Mouse (Mus musculus): Measurements from ENCODE around the gene Ccsap. TPM values are rescaled to one million over a fixed set of nuclear protein-coding genes. Genes with fewer than 3 reads are reported as not detected.

Gene Ccsap
- polyA plus RNA-seq, 1 experiment = 3.3 TPM

GRCm38 (mm10) chr8:123832757-123833156 lies 27.3 kb downstream of the Ccsap start:
- Histone ChIP-seq H3ac (ENCODE audit: control insufficient read depth, insufficient read length, low read depth) (no peak overlapping the region), H3K79me3 (ENCODE audit: low read depth) (no peaks in the 10 kb centered on the region), H3K79me2 (ENCODE audit: control insufficient read depth, insufficient read depth) (no peaks in the 10 kb centered on the region), H3K36me3 (ENCODE audit: control insufficient read depth, insufficient read depth) (peaks cover 16% of the 10 kb centered on the region), H3K27me3 (ENCODE audit: control insufficient read depth, insufficient read depth, insufficient read length) (no peaks in the 10 kb centered on the region), H3K4me3 (ENCODE audit: insufficient read depth, poor library complexity, severe bottlenecking) (no peak overlapping the region)
- TF ChIP-seq CTCF (IDR thresholded peaks at IDR 0.05; ENCODE audit: control insufficient read depth, insufficient read depth, insufficient read length) (peak; percentile 41), FOSL1 (IDR thresholded peaks at IDR 0.05; ENCODE audit: insufficient read depth, low read length, poor library complexity, severe bottlenecking) (no peak)

GRCm38 (mm10) chr8:123827523-123827922 lies 32.5 kb downstream of the Ccsap start:
- H3ac ChIP-seq (ENCODE audit: control insufficient read depth, insufficient read length, low read depth) = no peak overlapping the region
- H3K79me3 ChIP-seq (ENCODE audit: low read depth) = no peaks in the 10 kb centered on the region
- peaks cover 4% of the 10 kb centered on the region for H3K36me3 ChIP-seq (ENCODE audit: control insufficient read depth, insufficient read depth)
- H3K79me2 ChIP-seq (ENCODE audit: control insufficient read depth, insufficient read depth) = no peaks in the 10 kb centered on the region
- no peaks in the 10 kb centered on the region for H3K27me3 ChIP-seq (ENCODE audit: control insufficient read depth, insufficient read depth, insufficient read length)
- H3K4me3 ChIP-seq (ENCODE audit: insufficient read depth, poor library complexity, severe bottlenecking) = no peak overlapping the region
- no peak for TF ChIP-seq MAX (IDR thresholded peaks at IDR 0.05)
- TF ChIP-seq MYOG (IDR thresholded peaks at IDR 0.05; ENCODE audit: control insufficient read depth, extremely low read depth, insufficient read length) = no peak
- TF ChIP-seq CEBPB (IDR thresholded peaks at IDR 0.05; ENCODE audit: low read depth) = no peak
- TF ChIP-seq CTCF (IDR thresholded peaks at IDR 0.05; ENCODE audit: control insufficient read depth, insufficient read depth, insufficient read length) = no peak
- TF ChIP-seq FOSL1 (IDR thresholded peaks at IDR 0.05; ENCODE audit: insufficient read depth, low read length, poor library complexity, severe bottlenecking) = no peak
- TF ChIP-seq USF1 (IDR thresholded peaks at IDR 0.05; ENCODE audit: low read depth) = no peak
- no peak for TF ChIP-seq MYOD1 (IDR thresholded peaks at IDR 0.05; ENCODE audit: control insufficient read depth, insufficient read length, low read depth)

- Histone ChIP-seq H3ac (ENCODE audit: control insufficient read depth, insufficient read length, low read depth) (no peak overlapping the region), H3K79me3 (ENCODE audit: low read depth) (no peaks in the 10 kb centered on the region), H3K79me2 (ENCODE audit: control insufficient read depth, insufficient read depth) (no peaks in the 10 kb centered on the region), H3K36me3 (ENCODE audit: control insufficient read depth, insufficient read depth) (peaks cover 4% of the 10 kb centered on the region), H3K27me3 (ENCODE audit: control insufficient read depth, insufficient read depth, insufficient read length) (no peaks in the 10 kb centered on the region), H3K4me3 (ENCODE audit: insufficient read depth, poor library complexity, severe bottlenecking) (no peak overlapping the region)
- no peak for TF ChIP-seq CEBPB (IDR thresholded peaks at IDR 0.05; ENCODE audit: low read depth)
- TF ChIP-seq MAX (IDR thresholded peaks at IDR 0.05) = no peak
- no peak for TF ChIP-seq FOSL1 (IDR thresholded peaks at IDR 0.05; ENCODE audit: insufficient read depth, low read length, poor library complexity, severe bottlenecking)
- no peak for TF ChIP-seq MYOD1 (IDR thresholded peaks at IDR 0.05; ENCODE audit: control insufficient read depth, insufficient read length, low read depth)
- TF ChIP-seq CTCF (IDR thresholded peaks at IDR 0.05; ENCODE audit: control insufficient read depth, insufficient read depth, insufficient read length) = no peak
- no peak for TF ChIP-seq MYOG (IDR thresholded peaks at IDR 0.05; ENCODE audit: control insufficient read depth, extremely low read depth, insufficient read length)
- no peak for TF ChIP-seq USF1 (IDR thresholded peaks at IDR 0.05; ENCODE audit: low read depth)
Observed at GRCm38 (mm10) chr8:123826758-123827157, 33.3 kb downstream of the Ccsap start.

- H3K27me3 ChIP-seq (ENCODE audit: control insufficient read depth, insufficient read depth, insufficient read length) = no peaks in the 10 kb centered on the region
- H3K79me2 ChIP-seq (ENCODE audit: control insufficient read depth, insufficient read depth) = no peaks in the 10 kb centered on the region
- no peaks in the 10 kb centered on the region for H3K79me3 ChIP-seq (ENCODE audit: low read depth)
- H3ac ChIP-seq (ENCODE audit: control insufficient read depth, insufficient read length, low read depth) = no peak overlapping the region
- no peak overlapping the region for H3K4me3 ChIP-seq (ENCODE audit: insufficient read depth, poor library complexity, severe bottlenecking)
- TF ChIP-seq CEBPB (IDR thresholded peaks at IDR 0.05; ENCODE audit: low read depth) (no peak), USF1 (IDR thresholded peaks at IDR 0.05; ENCODE audit: low read depth) (no peak), CTCF (IDR thresholded peaks at IDR 0.05; ENCODE audit: control insufficient read depth, insufficient read depth, insufficient read length) (peak; percentile 85), MAX (IDR thresholded peaks at IDR 0.05) (no peak)
- peaks cover 4% of the 10 kb centered on the region for H3K36me3 ChIP-seq (ENCODE audit: control insufficient read depth, insufficient read depth)
Observed at GRCm38 (mm10) chr8:123826001-123826400, 34.0 kb downstream of the Ccsap start.

GRCm38 (mm10) chr8:123823532-123824123 lies 36.4 kb downstream of the Ccsap start:
- no peak overlapping the region for H3ac ChIP-seq (ENCODE audit: control insufficient read depth, insufficient read length, low read depth)
- TF ChIP-seq MYOG (IDR thresholded peaks at IDR 0.05; ENCODE audit: control insufficient read depth, extremely low read depth, insufficient read length) = no peak
- TF ChIP-seq MAX (IDR thresholded peaks at IDR 0.05) = no peak
- TF ChIP-seq CTCF (IDR thresholded peaks at IDR 0.05; ENCODE audit: control insufficient read depth, insufficient read depth, insufficient read length) = no peak
- no peak for TF ChIP-seq MYOD1 (IDR thresholded peaks at IDR 0.05; ENCODE audit: control insufficient read depth, insufficient read length, low read depth)
- TF ChIP-seq USF1 (IDR thresholded peaks at IDR 0.05; ENCODE audit: low read depth) = no peak
- no peak for TF ChIP-seq FOSL1 (IDR thresholded peaks at IDR 0.05; ENCODE audit: insufficient read depth, low read length, poor library complexity, severe bottlenecking)
- no peak for TF ChIP-seq CEBPB (IDR thresholded peaks at IDR 0.05; ENCODE audit: low read depth)
- no peaks in the 10 kb centered on the region for H3K79me3 ChIP-seq (ENCODE audit: low read depth)
- no peaks in the 10 kb centered on the region for H3K27me3 ChIP-seq (ENCODE audit: control insufficient read depth, insufficient read depth, insufficient read length)
- no peak overlapping the region for H3K4me3 ChIP-seq (ENCODE audit: insufficient read depth, poor library complexity, severe bottlenecking)
- H3K79me2 ChIP-seq (ENCODE audit: control insufficient read depth, insufficient read depth) = no peaks in the 10 kb centered on the region
- peaks cover under 1% of the 10 kb centered on the region for H3K36me3 ChIP-seq (ENCODE audit: control insufficient read depth, insufficient read depth)

- no peaks in the 10 kb centered on the region for H3K27me3 ChIP-seq (ENCODE audit: control insufficient read depth, insufficient read depth, insufficient read length)
- no peak overlapping the region for H3K4me3 ChIP-seq (ENCODE audit: insufficient read depth, poor library complexity, severe bottlenecking)
- no peak overlapping the region for H3ac ChIP-seq (ENCODE audit: control insufficient read depth, insufficient read length, low read depth)
- H3K36me3 ChIP-seq (ENCODE audit: control insufficient read depth, insufficient read depth) = no peaks in the 10 kb centered on the region
- H3K79me2 ChIP-seq (ENCODE audit: control insufficient read depth, insufficient read depth) = no peaks in the 10 kb centered on the region
- H3K79me3 ChIP-seq (ENCODE audit: low read depth) = no peaks in the 10 kb centered on the region
- no peak for TF ChIP-seq CTCF (IDR thresholded peaks at IDR 0.05; ENCODE audit: control insufficient read depth, insufficient read depth, insufficient read length)
- no peak for TF ChIP-seq FOSL1 (IDR thresholded peaks at IDR 0.05; ENCODE audit: insufficient read depth, low read length, poor library complexity, severe bottlenecking)
- TF ChIP-seq CEBPB (IDR thresholded peaks at IDR 0.05; ENCODE audit: low read depth) = no peak
- no peak for TF ChIP-seq USF1 (IDR thresholded peaks at IDR 0.05; ENCODE audit: low read depth)
- TF ChIP-seq MYOD1 (IDR thresholded peaks at IDR 0.05; ENCODE audit: control insufficient read depth, insufficient read length, low read depth) = no peak
- no peak for TF ChIP-seq MYOG (IDR thresholded peaks at IDR 0.05; ENCODE audit: control insufficient read depth, extremely low read depth, insufficient read length)
- TF ChIP-seq MAX (IDR thresholded peaks at IDR 0.05) = no peak
Observed at GRCm38 (mm10) chr8:123823111-123823510, 36.9 kb downstream of the Ccsap start.
